Mouse (Mus musculus) midbrain, postnatal 0 days (tissue): Measurements from ENCODE around the gene 5730596B20Rik. TPM values are rescaled to one million over a fixed set of nuclear protein-coding genes. Genes with fewer than 3 reads are reported as not detected.

Source experiments
- ATAC-seq: fragments of 200-750 bp; cut with Nextera tagmentation; 2 replicates; pipeline ENCODE4 v1.8.0; 2017; ENCODE audit warnings: moderate number of reproducible peaks, mild to moderate bottlenecking, moderate TSS enrichment, moderate library complexity; ENCODE audit not compliant: low FRiP score
- DNase-seq: peaks from one replicate; pipeline ENCODE4 v3.0.0-alpha.2; 2015; ENCODE audit warnings: low spot score
- H3K27ac ChIP-seq: fragments of 300-500 bp; sonication (generic); 2 replicates; pipeline ENCODE4 v1.5.1; 2014; ENCODE audit warnings: low read depth, mild to moderate bottlenecking, low read length, mixed read lengths
- H3K27me3 ChIP-seq: fragments of 300-500 bp; sonication (generic); 2 replicates; pipeline ENCODE4 v1.6.1; 2014; ENCODE audit warnings: low read length, control low read depth, mixed read lengths; ENCODE audit not compliant: insufficient read depth
- H3K36me3 ChIP-seq: fragments of 300-500 bp; sonication (generic); 2 replicates; pipeline ENCODE4 v1.6.1; 2014; ENCODE audit warnings: low read length, control low read depth, mixed read lengths; ENCODE audit not compliant: insufficient read depth
- H3K4me1 ChIP-seq: fragments of 300-500 bp; sonication (generic); 2 replicates; pipeline ENCODE4 v1.6.1; 2014; ENCODE audit warnings: mild to moderate bottlenecking, control low read depth, antibody characterized with exemption, low read length, mixed read lengths; ENCODE audit not compliant: insufficient read depth
- H3K4me2 ChIP-seq: fragments of 300-500 bp; sonication (generic); 2 replicates; pipeline ENCODE4 v1.6.1; 2014; ENCODE audit warnings: low read depth, mild to moderate bottlenecking, low read length, mixed read lengths; ENCODE audit not compliant: poor library complexity, severe bottlenecking
- H3K4me3 ChIP-seq: fragments of 300-500 bp; sonication (generic); 2 replicates; pipeline ENCODE4 v1.5.1; 2014; ENCODE audit warnings: low read depth, mild to moderate bottlenecking, low read length, moderate library complexity
- H3K9ac ChIP-seq: fragments of 300-500 bp; sonication (generic); replicated peaks from 2 replicates; pipeline ENCODE4 v1.6.1; 2014; ENCODE audit warnings: mild to moderate bottlenecking, low read length, moderate library complexity, mixed read lengths; ENCODE audit not compliant: poor library complexity, severe bottlenecking
- H3K9me3 ChIP-seq: fragments of 300-500 bp; sonication (generic); 2 replicates; pipeline ENCODE4 v1.6.1; 2016; ENCODE audit warnings: low read length, control low read depth
- CTCF ChIP-seq: IDR thresholded peaks from 2 replicates; pipeline ENCODE4 v1.5.1; 2016; ENCODE audit warnings: antibody characterized with exemption, mild to moderate bottlenecking
- WGBS: fragments of 180-500 bp; shearing (Covaris S2); extraction: QIAGEN DNeasy Blood & Tissue Kit; methylation state at CpG from one replicate; pipeline ENCODE4 v1.1.7; 2014; 5-methylcytosine and 5-hydroxymethylcytosine counted together
- polyA plus RNA-seq: library from polyadenylated mRNA; unstranded; fragments of >200 nt; fragmentation: Nextera tagmentation; extraction: Ambion mirVana; gene quantifications from 2 replicates; pipeline ENCODE4 v1.2.1, GENCODE M21; 2015
- total RNA-seq: library from RNA; depleted of rRNA; stranded (reverse); fragments of >200 nt; gene quantifications from 2 replicates; pipeline ENCODE4 v1.2.3, GENCODE M21; 2014

The 5730596B20Rik gene
- total and polyA plus RNA-seq, 2 experiments from 2014 or later, result not detected

GRCm38 (mm10) chr6:52218643-52219215, 41.4 kb downstream of the 5730596B20Rik start:
- peaks cover 94% of the 10 kb centered on the region for H3K27me3 ChIP-seq
- ATAC-seq (no peak), DNase-seq (no peak)
- no peak overlapping the region for H3K4me2 ChIP-seq
- no peaks in the 10 kb centered on the region for H3K9me3 ChIP-seq
- H3K9ac ChIP-seq, result no peak overlapping the region
- H3K4me1 ChIP-seq, result no peaks in the 10 kb centered on the region
- H3K4me3 ChIP-seq, result no peak overlapping the region
- 11% methylated on average over 14 of the region's 14 CpGs for WGBS
- no peak overlapping the region for H3K27ac ChIP-seq
- no peaks in the 10 kb centered on the region for H3K36me3 ChIP-seq
- TF ChIP-seq CTCF, result no peak

DNA sequence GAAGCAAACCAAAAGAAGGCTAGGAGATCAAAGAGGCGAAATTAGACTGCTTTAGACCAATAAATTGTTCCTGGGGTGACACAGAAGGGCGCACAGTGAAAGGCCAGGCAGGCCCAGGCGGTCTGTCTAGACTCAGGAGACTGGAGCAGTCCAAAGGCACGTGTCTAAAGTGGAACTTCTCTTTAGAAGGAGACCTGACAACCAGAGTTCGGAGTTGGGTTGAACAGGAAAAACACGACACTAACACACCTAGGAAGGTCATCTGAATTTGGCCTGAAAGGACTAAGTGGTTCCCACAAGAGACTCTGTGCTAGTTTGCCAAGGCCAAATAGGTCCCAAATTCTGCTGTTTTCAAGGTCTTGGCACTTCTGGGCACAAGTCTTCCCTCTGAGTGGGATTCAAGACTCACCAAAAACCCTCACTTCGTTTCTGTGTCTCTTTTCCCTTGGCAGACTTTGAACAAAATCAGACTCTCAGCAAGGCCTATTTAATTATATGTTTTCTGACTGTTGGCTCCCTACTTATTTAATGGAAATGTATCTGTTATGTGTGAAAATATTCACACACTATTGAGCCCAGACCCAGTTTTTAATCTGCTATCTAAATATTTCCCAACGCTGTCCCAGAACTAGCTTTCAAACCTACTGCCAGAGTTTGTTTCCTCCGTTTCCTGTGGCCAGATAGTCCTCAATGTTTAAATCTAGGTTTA, 42.1 kb downstream of the 5730596B20Rik start:
- Histone ChIP-seq H3K27ac (no peak overlapping the region), H3K36me3 (no peaks in the 10 kb centered on the region), H3K4me1 (no peaks in the 10 kb centered on the region), H3K9me3 (no peaks in the 10 kb centered on the region), H3K27me3 (peaks cover 93% of the 10 kb centered on the region), H3K4me3 (no peak overlapping the region), H3K4me2 (no peak overlapping the region), H3K9ac (no peak overlapping the region)
- no peak for ATAC-seq
- WGBS, result 21% methylated on average over 9 of the region's 9 CpGs
- no peak for TF ChIP-seq CTCF
- DNase-seq, result no peak

- ATAC-seq, result no peak
- no peak overlapping the region for H3K4me3 ChIP-seq
- no peak overlapping the region for H3K9ac ChIP-seq
- no peak overlapping the region for H3K4me2 ChIP-seq
- DNase-seq, result no peak
- TF ChIP-seq CTCF, result no peak
- no peaks in the 10 kb centered on the region for H3K4me1 ChIP-seq
- H3K36me3 ChIP-seq, result no peaks in the 10 kb centered on the region
- no peaks in the 10 kb centered on the region for H3K9me3 ChIP-seq
- no peak overlapping the region for H3K27ac ChIP-seq
- WGBS, result 16% methylated on average over 32 of the region's 32 CpGs
- peaks cover 93% of the 10 kb centered on the region for H3K27me3 ChIP-seq
These were observed 42.9 kb downstream of the 5730596B20Rik start for GRCm38 (mm10) chr6:52220003-52220864.

- Histone ChIP-seq H3K9ac (no peak overlapping the region), H3K4me3 (peak overlapping the region; percentile 43), H3K4me1 (no peaks in the 10 kb centered on the region), H3K27me3 (peaks cover 93% of the 10 kb centered on the region), H3K27ac (no peak overlapping the region), H3K9me3 (no peaks in the 10 kb centered on the region), H3K4me2 (peak overlapping the region; percentile 84), H3K36me3 (no peaks in the 10 kb centered on the region)
- no peak for DNase-seq
- no peak for ATAC-seq
- TF ChIP-seq CTCF, result no peak
- WGBS, result 11% methylated on average over 12 of the region's 12 CpGs
These were observed 43.6 kb downstream of the 5730596B20Rik start for GRCm38 (mm10) chr6:52220865-52221310.

DNA sequence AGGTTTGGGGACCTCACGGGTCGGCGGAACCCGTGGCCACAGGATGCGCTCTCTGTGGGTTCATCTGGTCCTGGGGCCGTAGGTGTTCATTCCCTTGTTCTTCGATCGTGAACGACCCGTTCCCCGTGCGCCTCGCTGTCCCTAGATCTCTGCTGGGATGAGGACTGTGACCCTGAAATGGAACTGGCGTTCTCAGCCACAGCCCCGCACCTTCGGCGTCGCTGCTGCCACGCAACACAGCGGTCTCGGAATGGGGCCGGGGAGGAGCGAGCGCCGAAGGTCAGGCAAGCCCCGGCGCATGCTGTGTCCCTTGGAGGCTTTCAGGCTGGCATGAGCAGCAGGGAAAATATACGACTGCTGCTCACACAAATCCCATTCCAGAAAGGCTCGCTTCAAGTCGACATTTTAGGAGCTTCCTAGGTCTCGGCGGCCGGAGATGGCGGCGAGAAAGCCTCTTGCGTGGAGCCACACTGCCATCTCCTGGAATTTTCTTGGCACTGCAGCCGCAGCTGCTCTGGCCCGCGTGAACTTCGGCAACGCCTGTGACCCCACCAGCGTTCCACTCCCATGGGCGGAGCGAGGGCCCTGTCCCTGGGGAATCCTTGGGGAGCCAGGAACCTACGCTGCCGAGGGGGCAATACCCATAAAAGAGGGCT, 44.2 kb downstream of the 5730596B20Rik start, which contains the start of gene Hoxa7:
TSS of gene Hoxa7 (minus strand) at position 518 of the 656 bp plus-strand sequence.
- TF ChIP-seq CTCF, result peak; percentile 97
- H3K4me1 ChIP-seq, result no peaks in the 10 kb centered on the region
- no peaks in the 10 kb centered on the region for H3K36me3 ChIP-seq
- peak within 1 kb of the TSS; percentile 43 for H3K4me3 ChIP-seq
- ATAC-seq, result peak; percentile 75
- WGBS, result 1% methylated on average over 46 of the region's 46 CpGs
- peak within 1 kb of the TSS; percentile 84 for H3K4me2 ChIP-seq
- no peak within 1 kb of the TSS for H3K27ac ChIP-seq
- peak; percentile 84 for DNase-seq
- H3K9ac ChIP-seq, result peak within 1 kb of the TSS; percentile 48
- peaks cover 91% of the 10 kb centered on the region for H3K27me3 ChIP-seq
- H3K9me3 ChIP-seq, result no peaks in the 10 kb centered on the region
